Mouse (Mus musculus) regulatory T cell (primary cell): ENCODE measurements around the gene Gm3259.
"Not testable (repeated sequence)": the region's sequence is repeated elsewhere in the genome, so short reads cannot be mapped to it uniquely, and the experiment has no call there.

Experiments used
- in situ Hi-C: fragments of 300-600 bp; cut with MboI, MseI; formaldehyde crosslinking; loops from one replicate; pipeline ENCODE4 v1.15.1; 2025; ENCODE audit warnings: high pct_unique_total_duplicates

The Gm3259 gene

GRCm38 (mm10) chr5:95305611-95306010, at the start of gene Gm3259:
TSS of gene Gm3259 (plus strand) at chr5:95305911.
- in situ Hi-C loops = loop anchor here (25.0 kb wide), 1 partner anchor 1343 kb away; no protein-coding TSS in a partner anchor

GRCm38 (mm10) chr5:95272668-95273067, 33.0 kb upstream of the Gm3259 start, which contains the start of gene Gm10424:
TSS of gene Gm10424 (minus strand) at chr5:95272768.
- in situ Hi-C loops = not testable (repeated sequence)
